Mouse (Mus musculus): Measurements from ENCODE around the gene Gm49378.

- TF ChIP-seq CTCF (IDR thresholded peaks at IDR 0.05; ENCODE audit: low read depth, low read length), result peak; percentile 54
- no peak for TF ChIP-seq EP300 (IDR thresholded peaks at IDR 0.05; ENCODE audit: insufficient read depth, low read depth, low read length)
Measured at GRCm38 (mm10) chr14:55581981-55582681, 55.6 kb downstream of the Gm49378 start.
